Mouse (Mus musculus) large intestine, adult 2 months (tissue): ENCODE results near the gene Sept8. TPM values are rescaled to one million over a fixed set of nuclear protein-coding genes. Genes with fewer than 3 reads are reported as not detected.

ENCODE experiments used
- DNase-seq: peaks from one replicate; pipeline ENCODE4 v3.0.0-alpha.2; 2012; ENCODE audit warnings: low read depth, low spot score
- WGBS: fragments of 180-500 bp; shearing (Covaris S2); methylation state at CpG from one replicate; pipeline ENCODE4 v1.1.7; 2018; 5-methylcytosine and 5-hydroxymethylcytosine counted together
- polyA plus RNA-seq: library from polyadenylated mRNA; depleted of rRNA; stranded (reverse); fragments of >200 nt; gene quantifications from 2 replicates; pipeline ENCODE4 v1.2.3, GENCODE M21; 2012

The Sept8 gene
- polyA plus RNA-seq, 1 experiment = 15.1 TPM

- DNase-seq = no peak
- 71% methylated on average over 3 of the region's 3 CpGs for WGBS
Observed at GRCm38 (mm10) chr11:53493243-53493955, 25.7 kb upstream of the Sept8 start.

GRCm38 (mm10) chr11:53495417-53495816 lies 23.6 kb upstream of the Sept8 start:
- 72% methylated on average over 6 of the region's 6 CpGs for WGBS
- no peak for DNase-seq

- no peak for DNase-seq
- whole genome bisulfite sequencing = 48% methylated on average over 6 of the region's 6 CpGs
Observed at GRCm38 (mm10) chr11:53496946-53497345, 22.1 kb upstream of the Sept8 start.

GRCm38 (mm10) chr11:53500569-53500968 lies 18.5 kb upstream of the Sept8 start:
- 9% methylated on average over 11 of the region's 11 CpGs for WGBS
- DNase-seq = no peak

- WGBS = 70% methylated on average over 8 of the region's 8 CpGs
Observed at GRCm38 (mm10) chr11:53502039-53502765, 16.9 kb upstream of the Sept8 start.

GRCm38 (mm10) chr11:53503738-53504137 lies 15.3 kb upstream of the Sept8 start:
- 76% methylated on average over 5 of the region's 5 CpGs for WGBS
- no peak for DNase-seq

More at GRCm38 (mm10) chr11:53502039-53502765, 16.9 kb upstream of the Sept8 start:
- no peak for DNase-seq

- no peak for DNase-seq
- 81% methylated on average over 8 of the region's 8 CpGs for WGBS
Observed at GRCm38 (mm10) chr11:53504376-53504775, 14.7 kb upstream of the Sept8 start.

GRCm38 (mm10) chr11:53505026-53505663 lies 13.9 kb upstream of the Sept8 start:
- WGBS = 84% methylated on average over 5 of the region's 5 CpGs
- no peak for DNase-seq

- no peak for DNase-seq
- 77% methylated on average over 9 of the region's 9 CpGs for WGBS
Observed at GRCm38 (mm10) chr11:53507098-53507805, 11.8 kb upstream of the Sept8 start.

GRCm38 (mm10) chr11:53508152-53508551 lies 10.9 kb upstream of the Sept8 start:
- WGBS = 59% methylated on average over 7 of the region's 7 CpGs
- DNase-seq = no peak

- 60% methylated on average over 3 of the region's 3 CpGs for WGBS
Observed at GRCm38 (mm10) chr11:53508591-53508990, 10.5 kb upstream of the Sept8 start.

GRCm38 (mm10) chr11:53510351-53510750 lies 8.7 kb upstream of the Sept8 start:
- WGBS = 68% methylated on average over 5 of the region's 5 CpGs
- no peak for DNase-seq

More at GRCm38 (mm10) chr11:53508591-53508990, 10.5 kb upstream of the Sept8 start:
- no peak for DNase-seq

- no peak for DNase-seq
- 35% methylated on average over 8 of the region's 8 CpGs for WGBS
Observed at GRCm38 (mm10) chr11:53516775-53517627, 2.1 kb upstream of the Sept8 start.

- WGBS = 64% methylated on average over 5 of the region's 5 CpGs
Observed at GRCm38 (mm10) chr11:53518759-53519158, 298 bp upstream of the Sept8 start.

GRCm38 (mm10) chr11:53520122-53520978 lies 1.3 kb downstream of the Sept8 start:
- 3% methylated on average over 24 of the region's 24 CpGs for WGBS
- DNase-seq = peak; percentile 32

More at GRCm38 (mm10) chr11:53518759-53519158, 298 bp upstream of the Sept8 start:
- no peak for DNase-seq

GRCm38 (mm10) chr11:53521120-53521820 lies 2.2 kb downstream of the Sept8 start:
- DNase-seq = peak; percentile 16

GRCm38 (mm10) chr11:53521821-53522131 lies 2.7 kb downstream of the Sept8 start:
- 73% methylated on average over 7 of the region's 7 CpGs for WGBS

More at GRCm38 (mm10) chr11:53521120-53521820, 2.2 kb downstream of the Sept8 start:
- 29% methylated on average over 16 of the region's 16 CpGs for WGBS

GRCm38 (mm10) chr11:53522362-53522761 lies 3.3 kb downstream of the Sept8 start:
- WGBS = 95% methylated on average over 3 of the region's 3 CpGs
- no peak for DNase-seq

More at GRCm38 (mm10) chr11:53521821-53522131, 2.7 kb downstream of the Sept8 start:
- no peak for DNase-seq
